10 mouse cellular contexts compared by ENCODE assay signal in the genomic region with DNA sequence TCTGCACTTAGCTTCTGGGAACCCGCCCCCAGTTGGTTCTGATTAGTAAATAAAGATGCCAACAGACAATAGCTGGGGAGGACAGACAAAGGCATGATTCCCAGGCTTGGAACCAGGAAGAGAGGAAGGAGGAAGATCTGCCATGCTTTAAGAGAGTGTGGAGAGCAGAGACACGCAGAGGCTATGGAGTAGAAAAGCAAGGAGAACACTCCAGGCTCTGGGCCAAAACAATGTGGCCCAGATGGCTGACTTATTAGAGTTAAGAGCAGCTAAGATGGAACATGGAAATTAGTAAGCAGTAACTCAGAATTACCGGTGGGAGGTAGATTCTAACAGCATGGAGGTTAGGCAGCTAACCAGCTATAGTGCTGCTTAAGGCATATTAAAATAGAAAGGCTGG.
DNase-seq lines count a peak whose midpoint lies in the region; ATAC-seq lines count a peak whose summit lies in the region.
"Had no signal": no experiment of that assay in that cellular context is flagged by ENCODE, and none has a peak within 500 bp of the region (broad histone marks: within the 10 kb centered on the region; RNA-seq: fewer than 3 reads in every experiment).

No protein-coding gene starts in this region.

- intact Hi-C loops in left cerebral cortex, postnatal 4 days (cut with DNase I) = no loop called here
- intact Hi-C loops in left cerebral cortex, postnatal 25 days (cut with DNase I) = no loop called here

- DNase-seq in left cerebral cortex, postnatal 4 days = peak; percentile 53
- DNase-seq in left cerebral cortex, postnatal 25 days (ENCODE audit: low spot score in 2 of 2) = no peak
- peak; percentile 92 for DNase-seq in cerebellum, adult 9-10 months
- peak; percentile 36 for DNase-seq in layer of hippocampus, adult 9-11 months
- DNase-seq: adrenal gland, postnatal 36 days; gastrocnemius, adult 2 months; thymus, adult 2 months had no signal

- peak; percentile 96 for ATAC-seq in cerebellum, adult (ENCODE audit: insufficient number of reproducible peaks, low FRiP score, low TSS enrichment)
- no peak for ATAC-seq in megakaryocyte progenitor cell, adult 5-6 weeks (replicated peaks; ENCODE audit: poor library complexity)
- no peak for ATAC-seq in activated CD4-positive, CD25-positive, alpha-beta regulatory T cell, adult 4 months

Comparison
In these comparisons a context has a peak if more than half of its experiments do, and no peak if none do; other contexts are left out.
1. DNase-seq: peak in left cerebral cortex, postnatal 4 days (single experiment), cerebellum, adult 9-10 months (single experiment) and layer of hippocampus, adult 9-11 months (single experiment); none in left cerebral cortex, postnatal 25 days (0 of 2).